Mouse (Mus musculus): ENCODE measurements around the gene Gtpbp3. TPM values are rescaled to one million over a fixed set of nuclear protein-coding genes. Genes with fewer than 3 reads are reported as not detected.

The Gtpbp3 gene
- total RNA-seq, 2 experiments from 2014 or later = 30.4 to 36.1 TPM

DNA sequence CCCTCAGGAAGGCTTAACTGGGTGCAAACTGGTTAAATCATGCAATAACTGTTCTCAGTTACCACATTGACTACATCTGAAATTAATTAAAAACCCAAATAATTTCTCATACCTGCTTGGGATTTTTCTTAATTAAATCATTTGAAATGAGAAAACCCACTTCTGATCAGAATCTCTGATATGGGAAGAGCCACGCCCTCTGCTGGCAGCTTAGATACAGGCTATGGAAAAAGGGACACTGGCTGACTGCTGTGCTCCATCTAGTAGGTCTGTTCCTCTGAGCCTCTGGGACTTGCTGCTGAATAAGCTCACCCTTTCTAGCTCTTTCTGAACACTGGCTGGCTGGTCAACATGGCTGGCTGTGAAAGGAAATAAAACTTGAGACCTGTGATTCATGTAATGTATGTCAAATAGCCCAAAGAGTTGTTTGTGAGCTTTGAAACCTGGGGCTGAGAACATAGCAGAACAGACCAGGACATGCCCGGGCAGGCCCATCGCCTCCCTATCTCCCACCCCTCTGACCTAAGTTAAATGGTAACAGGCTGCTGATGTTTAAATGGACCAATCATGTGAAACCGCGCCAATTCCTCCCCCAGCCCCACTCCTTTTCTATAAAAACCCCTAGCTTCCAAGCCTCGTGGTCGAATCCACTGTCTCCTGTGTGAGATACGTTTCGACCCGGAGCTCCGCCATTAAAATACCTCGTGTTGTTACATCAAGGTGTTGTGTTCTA is 43.0 kb downstream of the Gtpbp3 start:
- DNase-seq (ENCODE audit: low spot score in 2 of 2) = peak in 1 of 2 experiments; percentile 68

DNA sequence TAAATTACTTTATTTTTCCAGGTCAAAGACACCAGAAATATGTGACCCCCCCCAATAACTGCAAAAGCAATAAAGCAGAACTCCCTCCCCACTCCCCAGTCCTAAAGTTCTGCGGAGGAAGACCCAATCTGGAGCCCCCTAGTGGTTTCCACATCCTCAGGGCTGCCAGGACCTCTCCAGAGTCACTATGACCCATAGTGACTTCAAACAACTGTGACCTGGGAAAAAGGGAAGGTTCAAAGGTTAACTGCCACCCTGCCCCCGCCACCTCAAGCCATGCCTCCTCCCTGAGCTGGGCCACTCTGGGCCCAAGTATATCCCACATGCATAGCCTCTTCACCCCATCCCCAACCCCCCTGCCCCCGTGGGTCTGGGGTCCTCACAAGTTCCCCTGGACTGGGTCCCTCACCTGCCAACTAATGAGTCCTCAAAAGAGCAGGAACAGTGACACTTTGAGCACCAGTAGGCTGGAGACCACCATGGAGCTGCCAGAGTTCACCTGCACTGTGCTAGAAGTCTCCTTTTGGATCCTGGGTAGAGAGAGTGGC is 46.4 kb downstream of the Gtpbp3 start:
- DNase-seq (ENCODE audit: low spot score in 2 of 2) = no peak

- peak in 1 of 2 experiments; percentile 18 for DNase-seq (ENCODE audit: low spot score in 2 of 2)
These were observed 47.8 kb downstream of the Gtpbp3 start for GRCm38 (mm10) chr8:71535663-71536062.

- peak in 1 of 2 experiments; percentile 46 for DNase-seq (ENCODE audit: low spot score in 2 of 2)
These were observed 49.3 kb downstream of the Gtpbp3 start, which contains the start of gene Bst2 for GRCm38 (mm10) chr8:71537028-71537867. TSS of gene Bst2 (minus strand) at chr8:71537456.

DNA sequence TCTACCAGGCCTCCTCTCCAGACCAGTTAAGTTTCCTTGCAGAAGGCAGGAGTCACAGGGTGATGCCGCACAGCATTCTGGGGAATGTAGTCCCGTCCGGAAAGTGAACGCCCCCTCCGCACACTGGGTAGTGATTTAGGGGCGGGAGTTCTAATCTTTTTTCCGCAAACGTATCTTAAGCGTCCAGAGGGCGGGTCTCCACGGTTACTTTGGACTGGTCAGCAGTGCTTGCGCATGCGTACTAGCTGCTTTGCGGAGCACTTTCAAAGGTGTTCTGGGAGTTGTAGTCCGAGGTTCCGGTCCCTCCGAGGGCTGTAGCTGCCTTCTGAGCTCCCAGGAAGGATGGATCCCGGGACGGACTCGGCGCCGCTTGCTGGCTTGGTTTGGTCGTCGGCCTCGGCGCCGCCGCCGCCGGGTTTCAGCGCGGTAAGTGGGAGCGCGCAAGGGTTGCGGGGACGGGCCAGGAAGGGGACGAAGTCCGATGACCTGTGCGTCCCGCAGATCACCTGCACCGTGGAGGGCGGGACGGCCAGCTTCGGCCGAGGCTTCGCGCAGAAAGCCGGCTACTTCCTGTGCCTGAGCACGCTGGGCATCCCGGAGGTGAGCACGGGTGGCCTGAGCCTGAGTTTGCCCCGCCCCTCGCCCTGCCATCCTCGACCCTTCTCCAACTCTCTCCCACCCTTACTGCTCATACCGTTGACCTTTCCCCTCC is 54.9 kb downstream of the Gtpbp3 start, which contains the start of gene Mvb12a:
Gene Mvb12a, plus strand, starts transcription at position 291 of the 712 bp plus-strand sequence.
- DNase-seq (ENCODE audit: low spot score in 2 of 2) = peak; percentile 97 to 99

DNA sequence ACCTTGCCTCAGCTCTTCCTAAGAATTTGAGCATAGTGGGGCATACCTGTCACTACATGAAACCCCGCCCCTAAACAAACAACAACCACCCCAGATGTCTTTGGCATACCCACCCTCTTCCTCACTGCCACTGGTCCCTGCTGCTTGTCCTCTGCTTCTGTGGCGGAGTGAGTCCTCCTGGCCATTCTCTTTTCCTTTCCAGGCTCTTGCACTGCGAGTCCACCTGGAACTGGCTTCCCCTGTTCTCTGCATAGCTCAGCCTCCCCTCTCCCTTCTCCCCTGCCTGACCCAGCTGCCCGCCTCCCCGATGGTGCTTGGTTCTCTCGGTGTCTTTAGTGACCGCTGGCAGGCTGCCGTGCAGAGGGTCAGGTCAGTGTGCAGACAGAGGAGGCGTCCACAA is 55.9 kb downstream of the Gtpbp3 start:
- no peak for DNase-seq (ENCODE audit: low spot score in 2 of 2)

- no peak for DNase-seq (ENCODE audit: low spot score in 2 of 2)
These were observed 57.1 kb downstream of the Gtpbp3 start for GRCm38 (mm10) chr8:71545053-71545452.

- no peak for DNase-seq (ENCODE audit: low spot score in 2 of 2)
These were observed 59.7 kb downstream of the Gtpbp3 start for GRCm38 (mm10) chr8:71547590-71547989.

Other genes starting within 250 kb of the Gtpbp3 start
- 10 to 100 TPM; 29.1 to 32.8 TPM for gene Myo9b, start 215.4 kb upstream of the Gtpbp3 start, total RNA-seq (2021)
- 10 to 100 TPM; 10.8 to 12.7 TPM for gene Haus8, start 215.2 kb upstream of the Gtpbp3 start, total RNA-seq (2021)
- gene Use1, start 121.3 kb upstream of the Gtpbp3 start, total RNA-seq (2021) = 100 to 1,000 TPM; 111 to 127 TPM
- 10 to 100 TPM; 14.3 to 17.9 TPM for gene Ocel1, start 116.8 kb upstream of the Gtpbp3 start, total RNA-seq (2021)
- gene Nr2f6, start 106.1 kb upstream of the Gtpbp3 start, total RNA-seq (2021) = 10 to 100 TPM; 44.6 to 46.5 TPM
- gene Ushbp1, start 92.3 kb upstream of the Gtpbp3 start, total RNA-seq (2021) = 1 to 10 TPM; 3.3 TPM
- gene Babam1, start 91.2 kb upstream of the Gtpbp3 start, total RNA-seq (2021) = 100 to 1,000 TPM in 1 of 2 experiments, 10 to 100 TPM in 1; 94.1 to 103 TPM
- gene Ankle1, start 82.1 kb upstream of the Gtpbp3 start, total RNA-seq (2021) = under 1 TPM; 0.22 to 0.25 TPM
- gene Abhd8, start 24.4 kb upstream of the Gtpbp3 start, total RNA-seq (2021) = 100 to 1,000 TPM; 287 to 312 TPM
- gene Mrpl34, start 23.1 kb upstream of the Gtpbp3 start, total RNA-seq (2021) = 10 to 100 TPM; 48.1 to 48.9 TPM
- 10 to 100 TPM; 82.5 to 91.6 TPM for gene Dda1, start 18.9 kb upstream of the Gtpbp3 start, total RNA-seq (2021)
- 10 to 100 TPM; 48.4 to 49.2 TPM for gene Ano8, start 2.1 kb upstream of the Gtpbp3 start, total RNA-seq (2021)
- gene Plvap, start 23.6 kb downstream of the Gtpbp3 start, total RNA-seq (2021) = 1 to 10 TPM; 7.4 to 7.9 TPM
- gene Ccdc194, start 37.6 kb downstream of the Gtpbp3 start, total RNA-seq (2021) = not detected
- gene Bst2, start 49.4 kb downstream of the Gtpbp3 start, total RNA-seq (2021) = 1 to 10 TPM; 3.8 to 5.4 TPM
- gene Mvb12a, start 54.8 kb downstream of the Gtpbp3 start, total RNA-seq (2021) = 10 to 100 TPM; 29.9 to 37.9 TPM
- under 1 TPM in 1 of 2 experiments, not detected in 1; 0.20 TPM for gene Tmem221, start 70.8 kb downstream of the Gtpbp3 start, total RNA-seq (2021)
- gene Nxnl1, start 78.5 kb downstream of the Gtpbp3 start, total RNA-seq (2021) = under 1 TPM; 0.12 to 0.15 TPM
- gene Slc27a1, start 80.8 kb downstream of the Gtpbp3 start, total RNA-seq (2021) = 100 to 1,000 TPM; 105 to 126 TPM
- gene Pgls, start 104.1 kb downstream of the Gtpbp3 start, total RNA-seq (2021) = 10 to 100 TPM; 32.0 to 33.1 TPM
- gene Fam129c, start 109.5 kb downstream of the Gtpbp3 start, total RNA-seq (2021) = 1 to 10 TPM; 2.5 to 3.1 TPM
- 10 to 100 TPM; 53.7 to 54.1 TPM for gene Colgalt1, start 122.9 kb downstream of the Gtpbp3 start, total RNA-seq (2021)
- gene Unc13a, start 183.7 kb downstream of the Gtpbp3 start, total RNA-seq (2021) = 100 to 1,000 TPM; 226 to 246 TPM
- gene Jak3, start 188.2 kb downstream of the Gtpbp3 start, total RNA-seq (2021) = 1 to 10 TPM; 3.7 to 4.4 TPM
- gene Insl3, start 201.1 kb downstream of the Gtpbp3 start, total RNA-seq (2021) = 1 to 10 TPM; 1.7 to 1.8 TPM
- gene B3gnt3, start 213.7 kb downstream of the Gtpbp3 start, total RNA-seq (2021) = under 1 TPM; 0.33 to 0.59 TPM
- 10 to 100 TPM; 94.9 to 99.9 TPM for gene Fcho1, start 237.6 kb downstream of the Gtpbp3 start, total RNA-seq (2021)